Mouse (Mus musculus) left cerebral cortex, adult 18-20 months (tissue): ENCODE results near the gene Nipbl. TPM values are rescaled to one million over a fixed set of nuclear protein-coding genes. Genes with fewer than 3 reads are reported as not detected.
"Not testable (repeated sequence)": the region's sequence is repeated elsewhere in the genome, so short reads cannot be mapped to it uniquely, and the experiment has no call there.

Experiments used
- DNase-seq, 2 experiments: peaks; one replicate each; pipeline ENCODE4 v3.0.0; 2021 to 2022; ENCODE audit warnings: low spot score in 2 of 2, mixed read lengths in 1 of 2
- total RNA-seq, 2 experiments: library from RNA; stranded (reverse); gene quantifications; 2 replicates each; pipeline ENCODE4 v1.2.3; 2021

Nipbl gene
- total RNA-seq, 2 experiments from 2014 or later: 28.2 to 31.0 TPM

DNA sequence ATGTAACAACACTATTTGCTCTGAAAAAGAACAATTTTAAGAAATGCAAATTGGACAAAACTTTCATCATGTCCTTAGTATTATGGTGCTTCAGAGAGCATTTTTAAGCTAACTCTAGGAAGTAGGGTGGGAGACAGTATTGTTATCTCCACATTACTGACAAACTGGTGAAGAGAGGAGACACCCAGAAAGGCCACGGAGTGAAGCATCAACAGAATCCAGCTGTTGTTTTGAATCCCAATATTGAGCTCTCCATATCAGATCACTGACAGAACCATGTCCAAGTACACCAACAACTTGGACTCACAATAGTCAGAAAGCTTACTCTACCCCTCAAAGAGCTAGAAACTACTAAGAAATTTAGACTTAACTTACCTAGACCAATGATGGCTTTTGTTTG is 138.8 kb downstream of the Nipbl start:
- no peak for DNase-seq

DNA sequence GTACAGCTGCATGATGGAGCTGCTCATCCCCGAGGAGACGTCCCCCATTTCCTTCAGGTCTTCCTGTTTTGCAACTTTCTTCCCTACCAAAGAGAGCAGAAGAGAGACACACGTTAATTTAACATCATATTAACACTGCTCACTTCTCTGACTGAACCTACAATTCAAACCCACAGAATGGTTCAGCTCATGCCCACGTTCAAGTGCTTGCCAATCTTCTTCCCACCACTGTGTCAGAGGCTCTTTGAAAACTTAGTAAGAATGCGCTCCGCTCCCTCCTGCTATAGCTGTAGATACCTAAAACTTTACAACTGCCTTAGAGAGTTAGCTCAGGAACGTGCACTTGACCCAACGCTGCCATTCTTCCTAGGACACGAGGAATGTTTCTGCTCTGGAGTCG is 141.3 kb downstream of the Nipbl start:
- DNase-seq: no peak

DNA sequence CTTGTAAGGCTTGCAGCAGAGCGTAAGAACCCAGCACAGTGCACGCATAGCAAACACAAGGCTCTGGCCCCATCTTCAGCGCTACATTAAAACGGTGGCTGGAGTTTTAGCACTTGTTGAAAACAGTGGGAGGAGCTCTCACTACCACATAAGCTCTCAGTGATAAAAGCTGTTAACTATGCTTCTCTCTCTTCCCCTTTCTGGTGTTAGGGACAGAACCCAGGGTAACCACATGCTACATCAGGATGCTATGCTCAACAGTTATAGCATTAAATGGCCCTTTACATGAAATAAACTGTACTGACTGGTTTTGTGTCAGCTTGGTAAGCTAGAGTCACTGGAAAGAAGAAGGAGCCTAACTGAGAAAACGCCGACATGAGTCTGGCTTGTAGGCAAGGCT is 150.1 kb downstream of the Nipbl start:
- DNase-seq: no peak

DNA sequence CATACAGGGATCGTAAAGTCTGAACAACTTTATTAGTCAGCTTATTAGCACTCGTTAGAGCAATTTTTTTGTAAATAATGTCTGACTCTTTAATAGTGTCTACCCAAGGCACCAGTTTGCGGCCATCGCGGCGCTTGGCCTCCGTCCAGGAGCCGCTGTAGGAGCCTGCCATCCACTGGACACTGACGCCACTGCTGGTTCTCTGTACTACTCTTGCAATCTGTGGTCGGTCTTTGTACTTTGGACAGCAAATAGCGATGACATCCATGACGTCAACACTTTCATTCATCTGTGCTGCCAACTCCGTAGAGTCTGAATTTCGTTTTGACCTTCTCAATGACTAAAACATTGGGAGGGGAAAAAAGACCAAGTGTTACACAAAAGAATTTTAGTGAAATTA is 153.0 kb downstream of the Nipbl start:
- DNase-seq: no peak

DNA sequence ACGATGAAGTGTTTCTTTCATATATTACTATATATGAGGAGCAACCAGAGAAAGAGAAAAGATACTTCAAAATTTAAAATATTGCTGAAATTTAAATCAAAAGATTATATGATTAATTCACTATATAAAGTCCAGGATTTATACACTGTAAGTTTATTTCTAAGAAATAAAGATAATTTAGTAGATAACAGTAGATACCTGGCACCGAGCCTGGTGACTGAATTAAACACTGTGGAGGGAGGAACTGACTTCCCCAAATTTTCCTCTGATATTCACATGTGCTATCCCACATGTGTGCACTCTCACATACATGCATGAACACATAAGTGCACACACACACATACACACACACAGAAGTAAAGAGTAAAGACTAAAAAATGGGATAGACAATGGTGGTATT is 162.1 kb downstream of the Nipbl start:
- no peak for DNase-seq

DNA sequence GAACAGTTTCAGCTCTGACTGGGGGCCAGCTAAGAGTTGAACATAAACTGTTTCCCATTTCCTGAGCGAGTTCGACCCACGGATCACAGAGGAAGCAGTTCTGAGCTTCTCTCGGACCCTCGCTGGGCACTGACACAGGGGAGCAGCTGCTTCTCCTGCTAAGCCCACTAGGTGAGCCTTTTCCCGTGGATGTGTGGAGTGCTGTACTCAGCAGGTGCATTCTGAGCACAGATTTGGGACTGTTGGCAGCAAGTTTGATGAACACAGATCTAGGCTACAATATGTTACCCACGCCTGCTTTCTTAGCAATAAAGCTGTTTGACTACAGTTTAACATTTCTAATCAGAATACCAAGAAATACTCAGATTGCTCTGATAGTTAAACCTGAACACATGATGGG is 162.6 kb downstream of the Nipbl start:
- no peak for DNase-seq

DNA sequence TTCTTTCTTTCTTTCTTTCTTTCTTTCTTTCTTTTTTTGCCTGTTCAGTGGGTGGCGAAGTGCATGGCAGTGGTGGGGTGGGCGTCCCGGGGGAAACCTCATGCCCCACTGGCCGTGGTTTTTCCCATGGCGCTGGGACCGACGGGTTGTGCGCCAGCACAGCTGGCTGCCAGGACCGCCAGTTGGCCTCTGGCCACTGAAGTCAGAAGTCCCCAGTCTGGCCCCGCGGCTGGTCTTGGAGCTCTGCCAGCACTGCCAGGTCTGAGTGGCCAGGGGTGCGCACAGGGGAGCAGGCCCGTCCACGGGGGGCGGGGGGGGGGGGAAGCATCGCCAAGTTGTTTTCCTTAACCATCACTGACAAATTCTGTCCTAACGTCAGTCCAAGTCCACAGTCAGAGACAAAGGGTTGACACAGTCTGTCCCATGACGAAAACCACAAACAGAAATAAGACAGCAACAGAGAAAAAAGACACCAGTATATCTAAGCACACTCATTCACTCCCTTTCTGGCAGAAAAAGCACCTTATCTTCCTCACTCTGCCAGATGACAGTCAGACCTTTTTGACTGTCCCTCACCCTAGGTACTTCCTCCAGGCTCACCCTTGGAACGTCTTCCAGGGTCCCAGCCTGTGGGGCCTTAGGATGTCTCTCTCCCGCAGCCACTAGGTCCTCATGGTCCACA is 164.2 kb downstream of the Nipbl start:
- DNase-seq: no peak

DNA sequence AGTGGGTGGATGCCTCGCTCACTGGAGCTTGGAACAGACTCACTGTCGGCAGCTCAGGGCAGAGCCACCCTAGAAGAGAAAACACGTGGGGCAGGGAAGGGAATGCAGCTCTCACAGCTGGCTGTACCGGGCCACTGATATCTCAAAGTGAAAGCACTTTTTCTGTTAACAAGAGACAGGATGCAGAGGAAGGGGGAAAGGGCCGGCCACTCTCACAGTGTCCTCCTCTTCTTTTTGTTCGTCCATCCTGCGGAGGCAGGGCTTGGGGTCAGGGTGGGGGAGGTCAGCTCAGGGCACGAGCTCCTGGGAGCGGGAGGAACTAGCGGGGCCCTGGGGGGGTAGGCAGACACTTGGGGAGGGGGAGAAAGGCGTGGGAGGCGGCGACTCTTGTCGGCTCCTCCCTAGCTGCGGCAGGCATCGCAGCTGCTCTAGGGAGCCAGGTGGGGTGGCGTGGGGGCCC is 164.9 kb downstream of the Nipbl start:
- no peak for DNase-seq

DNA sequence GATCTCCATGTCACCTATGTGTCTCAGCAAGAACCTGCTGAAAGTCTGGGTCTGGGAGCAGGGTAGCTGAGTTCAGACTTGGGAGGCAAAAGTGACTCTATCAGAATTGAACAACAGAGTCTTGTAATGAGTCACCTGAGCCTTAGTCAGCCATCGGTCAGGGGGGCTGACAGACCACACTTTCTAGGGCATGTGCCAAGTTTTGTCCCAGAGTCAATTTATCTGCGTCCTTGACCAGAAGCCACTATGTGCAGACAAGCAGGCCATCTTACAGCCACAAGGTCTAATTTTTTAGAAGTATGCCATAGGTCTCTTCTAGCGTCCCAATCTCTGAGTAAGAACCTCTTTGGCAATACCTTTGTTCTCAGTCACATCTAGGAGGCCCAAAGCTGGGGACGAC is 166.3 kb downstream of the Nipbl start:
- DNase-seq: not testable (repeated sequence)

DNA sequence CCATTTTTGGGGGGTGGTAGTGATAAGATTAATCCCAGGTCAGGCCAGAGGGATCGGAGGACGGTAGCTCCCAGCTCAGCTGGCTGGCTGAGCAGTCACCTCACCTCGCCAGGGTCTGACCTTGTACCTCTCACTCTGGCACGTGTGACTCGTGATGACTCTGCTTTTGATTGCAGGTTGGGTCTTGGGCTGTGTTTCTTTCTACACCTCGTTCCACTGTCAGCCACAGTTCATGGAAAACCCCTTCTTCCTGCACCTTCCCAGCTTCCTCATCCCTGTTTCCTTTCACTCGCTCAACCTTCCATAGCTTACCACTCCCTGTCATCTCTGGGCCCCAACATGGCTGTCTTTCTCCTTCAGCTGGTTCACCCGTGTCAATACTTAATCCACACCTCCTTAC is 172.3 kb downstream of the Nipbl start:
- no peak for DNase-seq

DNA sequence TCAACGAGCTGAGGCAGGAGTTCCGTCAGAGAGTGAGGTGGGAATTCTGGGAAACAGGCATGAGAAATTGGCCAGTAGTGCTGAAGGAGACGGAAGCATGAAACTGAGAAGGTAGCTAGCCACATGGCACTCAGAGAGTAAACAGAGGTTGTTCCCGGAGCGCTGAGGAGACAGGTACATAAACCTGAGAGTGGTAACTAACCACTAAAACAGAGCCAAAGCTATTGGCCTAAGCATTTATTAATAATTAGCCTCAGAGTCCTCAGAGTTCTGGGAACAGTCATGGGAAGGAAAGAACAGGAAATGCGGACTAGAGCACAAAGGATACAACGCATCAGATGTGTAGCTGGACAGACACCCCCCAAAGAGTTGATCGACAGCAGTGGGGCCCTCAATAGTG is 176.0 kb downstream of the Nipbl start:
- no peak for DNase-seq

DNA sequence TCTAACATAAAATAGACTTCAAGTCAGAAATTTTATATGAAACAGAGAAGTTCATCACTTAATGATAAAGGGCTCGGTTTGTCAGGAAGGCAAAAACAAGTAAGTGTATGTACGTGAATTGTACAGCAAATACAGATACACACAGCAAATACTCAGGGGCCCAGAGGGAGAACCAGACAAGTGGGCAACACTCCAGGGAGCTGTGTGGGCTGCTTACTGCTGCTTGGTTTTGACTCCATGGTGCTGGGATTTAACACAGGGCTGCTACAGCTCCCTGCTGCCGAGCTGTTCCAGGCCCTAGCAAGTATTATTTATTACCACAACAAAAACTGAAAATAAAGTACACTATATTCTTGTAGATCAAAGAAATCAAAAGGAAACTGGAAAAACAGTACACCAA is 177.1 kb downstream of the Nipbl start:
- no peak for DNase-seq

DNA sequence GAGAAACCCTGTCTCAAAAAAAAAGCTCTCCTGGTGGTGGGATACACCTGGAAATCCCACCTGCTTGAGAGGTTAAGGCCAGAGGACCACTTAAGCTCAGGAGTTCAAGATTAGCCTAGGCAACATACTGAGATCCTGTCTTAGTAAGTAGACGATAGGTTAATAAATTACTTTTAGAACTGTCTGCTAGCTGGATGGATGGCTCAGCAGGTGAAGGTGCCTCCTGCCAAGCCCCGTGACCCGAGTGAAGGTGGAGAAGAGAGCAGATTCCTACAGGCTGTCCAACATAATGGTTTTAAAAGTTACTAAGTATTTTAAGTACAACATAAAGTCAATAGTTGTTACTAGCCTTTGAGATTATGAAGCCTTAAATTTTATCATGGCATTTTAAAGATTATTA is 178.3 kb downstream of the Nipbl start:
- no peak for DNase-seq

Other genes starting within 250 kb of the Nipbl start
- not detected for gene Gm2310, start 75.5 kb upstream of the Nipbl start, total RNA-seq